Mouse (Mus musculus) CH12.LX (cell line): ENCODE data around the gene Bmpr1a. TPM values are rescaled to one million over a fixed set of nuclear protein-coding genes. Genes with fewer than 3 reads are reported as not detected.

Source experiments
- DNase-seq: peaks from one replicate; pipeline ENCODE4 v3.0.0-alpha.2; 2013; ENCODE audit errors: extremely low read depth
- H3K27ac ChIP-seq: 2 replicates; pipeline ENCODE4 v1.5.1; 2012; ENCODE audit warnings: low read depth, mild to moderate bottlenecking, control low read depth, moderate library complexity; ENCODE audit not compliant: insufficient read depth
- H3K27me3 ChIP-seq: replicated peaks from 2 replicates; pipeline ENCODE3; 2012; ENCODE audit warnings: inconsistent platforms
- H3K36me3 ChIP-seq, 2 experiments: replicated peaks in 1 of 2; 2 replicates each; pipeline versions ENCODE3 to v1.6.1; 2012; ENCODE audit warnings: inconsistent platforms in 1 of 2, low read length in 1 of 2, mild to moderate bottlenecking in 1 of 2, mixed read lengths in 1 of 2, moderate library complexity in 1 of 2; ENCODE audit not compliant: control insufficient read depth in 1 of 2, insufficient read depth in 1 of 2
- H3K4me1 ChIP-seq, 2 experiments: 2 replicates each; pipeline ENCODE4 v1.6.1; 2012; ENCODE audit warnings: inconsistent platforms in 1 of 2, moderate library complexity in 1 of 2; ENCODE audit not compliant: insufficient read depth in 2 of 2, control insufficient read depth in 1 of 2
- H3K4me2 ChIP-seq: 2 replicates; pipeline ENCODE4 v1.6.1; 2012; ENCODE audit warnings: low read depth, mild to moderate bottlenecking, control low read depth; ENCODE audit not compliant: poor library complexity, insufficient read depth, severe bottlenecking
- H3K4me3 ChIP-seq, 3 experiments: fragments of 150-350 bp in 1 of 3; sonication (generic) in 1 of 3; replicated peaks in 1 of 3; 2 replicates each; pipeline versions ENCODE3 to v1.5.1; 2011 to 2012; ENCODE audit warnings: low read depth in 2 of 3, low read length in 2 of 3, mild to moderate bottlenecking in 2 of 3, moderate library complexity in 2 of 3, control low read depth in 1 of 3, improper control_type of control experiment in 1 of 3, inconsistent platforms in 1 of 3, mixed read lengths in 1 of 3; ENCODE audit not compliant: poor library complexity in 1 of 3
- H3K79me2 ChIP-seq: replicated peaks from 2 replicates; pipeline ENCODE4 v1.6.1; 2012; ENCODE audit warnings: mild to moderate bottlenecking, moderate library complexity; ENCODE audit not compliant: control insufficient read depth, poor library complexity, insufficient read depth, severe bottlenecking; ENCODE audit errors: extremely low read depth
- H3K9ac ChIP-seq: 2 replicates; pipeline ENCODE4 v1.6.1; 2012; ENCODE audit warnings: low read depth, mild to moderate bottlenecking, control low read depth, moderate library complexity; ENCODE audit not compliant: insufficient read depth
- H3K9me3 ChIP-seq: replicated peaks from 2 replicates; pipeline ENCODE3; 2012; ENCODE audit warnings: low read length, inconsistent platforms, mixed read lengths
- CHD1 ChIP-seq: IDR thresholded peaks from 2 replicates; pipeline ENCODE4 v1.6.1; 2012; ENCODE audit warnings: low read depth, low read length, improper control_type of control experiment, inconsistent platforms
- CHD2 ChIP-seq: IDR thresholded peaks from 2 replicates; pipeline ENCODE4 v1.6.1; 2011; ENCODE audit warnings: low read length, improper control_type of control experiment
- CTCF ChIP-seq, 2 experiments: IDR thresholded peaks in 1 of 2; conservative IDR thresholded peaks in 1 of 2; 2 replicates each; pipeline ENCODE4 v1.5.1; 2011 to 2012; ENCODE audit warnings: low read depth in 2 of 2, low read length in 2 of 2, improper control_type of control experiment in 1 of 2, inconsistent platforms in 1 of 2, mild to moderate bottlenecking in 1 of 2, moderate library complexity in 1 of 2
- ELF1 ChIP-seq: IDR thresholded peaks from 2 replicates; pipeline ENCODE4 v1.6.1; 2014; ENCODE audit warnings: low read depth, mild to moderate bottlenecking, inconsistent platforms, low read length, improper control_type of control experiment
- EP300 ChIP-seq: IDR thresholded peaks from 2 replicates; pipeline ENCODE4 v1.6.1; 2011; ENCODE audit warnings: low read length, improper control_type of control experiment
- GABPA ChIP-seq: IDR thresholded peaks from 2 replicates; pipeline ENCODE4 v1.6.1; 2012; ENCODE audit warnings: low read depth, low read length, improper control_type of control experiment, inconsistent platforms; ENCODE audit not compliant: insufficient replicate concordance
- HCFC1 ChIP-seq: IDR thresholded peaks from 2 replicates; pipeline ENCODE4 v1.6.1; 2012; ENCODE audit warnings: low read depth, mild to moderate bottlenecking, inconsistent platforms, low read length, improper control_type of control experiment
- JUND ChIP-seq: conservative IDR thresholded peaks from 2 replicates; pipeline ENCODE4 v1.6.1; 2011; ENCODE audit warnings: low read depth, low read length, improper control_type of control experiment
- MAX ChIP-seq: IDR thresholded peaks from 2 replicates; pipeline ENCODE4 v1.6.1; 2011; ENCODE audit warnings: low read length, improper control_type of control experiment
- MAZ ChIP-seq: IDR thresholded peaks from 2 replicates; pipeline ENCODE4 v1.6.1; 2012; ENCODE audit warnings: low read depth, mild to moderate bottlenecking, inconsistent platforms, low read length, improper control_type of control experiment, moderate library complexity
- MYC ChIP-seq: IDR thresholded peaks from 2 replicates; pipeline ENCODE4 v1.6.1; 2011; ENCODE audit warnings: low read depth, mild to moderate bottlenecking, improper control_type of control experiment, low read length
- NELFE ChIP-seq: IDR thresholded peaks from 2 replicates; pipeline ENCODE4 v1.6.1; 2011; ENCODE audit warnings: low read depth, low read length, improper control_type of control experiment
- NRF1 ChIP-seq: IDR thresholded peaks from 2 replicates; pipeline ENCODE4 v1.6.1; 2014; ENCODE audit warnings: low read depth, mild to moderate bottlenecking, inconsistent platforms, low read length, improper control_type of control experiment, moderate library complexity
- PAX5 ChIP-seq: IDR thresholded peaks from 2 replicates; pipeline ENCODE4 v1.6.1; 2012; ENCODE audit warnings: low read length, inconsistent platforms, mixed read lengths
- RCOR1 ChIP-seq: conservative IDR thresholded peaks from 2 replicates; pipeline ENCODE4 v1.6.1; 2012; ENCODE audit warnings: low read depth, mild to moderate bottlenecking, inconsistent platforms, low read length, improper control_type of control experiment
- SIN3A ChIP-seq: IDR thresholded peaks from 2 replicates; pipeline ENCODE4 v1.6.1; 2012; ENCODE audit warnings: low read length, improper control_type of control experiment, inconsistent platforms
- SMC3 ChIP-seq: IDR thresholded peaks from 2 replicates; pipeline ENCODE4 v1.6.1; 2011; ENCODE audit warnings: low read depth, low read length, improper control_type of control experiment
- TBP ChIP-seq: conservative IDR thresholded peaks from 2 replicates; pipeline ENCODE4 v1.6.1; 2011; ENCODE audit warnings: low read depth, low read length, improper control_type of control experiment
- TCF12 ChIP-seq: IDR thresholded peaks from 2 replicates; pipeline ENCODE4 v1.6.1; 2014; ENCODE audit warnings: low read depth, mild to moderate bottlenecking, inconsistent platforms, low read length, improper control_type of control experiment
- UBTF ChIP-seq: IDR thresholded peaks from 2 replicates; pipeline ENCODE4 v1.6.1; 2012; ENCODE audit warnings: low read depth, mild to moderate bottlenecking, inconsistent platforms, low read length, improper control_type of control experiment, moderate library complexity
- USF1 ChIP-seq: IDR thresholded peaks from 2 replicates; pipeline ENCODE4 v1.6.1; 2014; ENCODE audit warnings: low read depth, mild to moderate bottlenecking, inconsistent platforms, low read length, improper control_type of control experiment
- ZC3H11A ChIP-seq: IDR thresholded peaks from 2 replicates; pipeline ENCODE4 v1.6.1; 2012; ENCODE audit warnings: low read depth, mild to moderate bottlenecking, inconsistent platforms, low read length, improper control_type of control experiment
- ZKSCAN1 ChIP-seq: IDR thresholded peaks from 2 replicates; pipeline ENCODE4 v1.6.1; 2012; ENCODE audit warnings: low read depth, inconsistent platforms, low read length, improper control_type of control experiment, borderline replicate concordance
- ZMIZ1 ChIP-seq: IDR thresholded peaks from 2 replicates; pipeline ENCODE4 v1.6.1; 2012; ENCODE audit warnings: low read depth, mild to moderate bottlenecking, inconsistent platforms, low read length, improper control_type of control experiment
- ZNF384 ChIP-seq: IDR thresholded peaks from 2 replicates; pipeline ENCODE4 v1.6.1; 2012; ENCODE audit warnings: low read depth, low read length, improper control_type of control experiment, inconsistent platforms
- dilution Hi-C: fragments of 300-500 bp; cut with MboI; formaldehyde crosslinking; loops from 2 replicates; pipeline ENCODE4 v1.14.3; 2020; ENCODE audit warnings: low sequenced_read_pairs; ENCODE audit not compliant: extremely low pct_unique_long_range_greater_than_20kb, extremely low pct_ligation_motif_present
- in situ Hi-C: fragments of 300-500 bp; cut with MboI; formaldehyde crosslinking; loops from 3 replicates; pipeline ENCODE4 v1.14.3; 2019; ENCODE audit warnings: low sequenced_read_pairs, low pct_ligation_motif_present, low pct_unique_long_range_greater_than_20kb, mixed read lengths
- polyA plus RNA-seq: library from polyadenylated mRNA; unstranded; fragments of >175 nt; gene quantifications from 2 replicates; pipeline ENCODE4 v1.2.1, GENCODE M21; 2012; ENCODE audit warnings: low read depth; ENCODE audit not compliant: insufficient read length
- total RNA-seq, 2 experiments: library from RNA; depleted of rRNA; stranded (reverse); fragments of 300-350 nt in 1 of 2; fragments of >200 nt in 1 of 2; gene quantifications; 2 replicates each; pipeline ENCODE4 v1.2.3; 2012 to 2014

Bmpr1a gene
- total and polyA plus RNA-seq, 3 experiments = 26.2 to 46.7 (median 30.1) TPM

DNA sequence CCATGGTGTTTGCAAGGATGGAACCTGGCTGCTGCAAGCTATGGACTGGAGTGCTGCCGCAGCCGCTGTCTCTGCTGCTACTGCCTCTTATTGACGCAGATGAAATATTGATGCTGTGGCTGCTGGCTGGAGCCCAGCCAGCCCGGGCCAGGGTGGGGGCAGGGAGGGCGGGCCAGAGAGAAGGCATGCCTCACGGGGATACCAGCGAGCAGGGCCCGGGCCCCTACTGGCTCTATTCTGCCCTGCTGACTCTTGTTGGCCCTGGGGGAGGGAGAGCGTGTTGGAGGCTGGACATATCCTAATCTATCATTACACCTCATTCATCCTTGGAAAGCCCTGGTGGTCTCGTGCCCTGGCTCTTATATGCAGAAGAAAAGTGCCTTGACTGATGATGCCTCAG lies 128.6 kb downstream of the Bmpr1a start, which contains the start of gene Sncg:
TSS of gene Sncg (minus strand) at position 213 of the 400 bp plus-strand sequence.
- no peak for TF ChIP-seq TBP
- TF ChIP-seq SIN3A = no peak
- no peak for TF ChIP-seq GABPA
- TF ChIP-seq NRF1 = no peak
- no peak for TF ChIP-seq USF1
- TF ChIP-seq MYC = no peak
- TF ChIP-seq SMC3 = no peak
- TF ChIP-seq ELF1 = no peak
- no peak for TF ChIP-seq CTCF (conservative IDR thresholded peaks at IDR 0.05 in 1 of 2, IDR thresholded peaks at IDR 0.05 in 1 of 2; ENCODE audit: low read depth in 2 of 2, low read length in 2 of 2)
- no peak for TF ChIP-seq ZKSCAN1
- no peak for TF ChIP-seq HCFC1
- TF ChIP-seq UBTF = no peak
- no peak for TF ChIP-seq ZNF384
- no peak for TF ChIP-seq TCF12
- no peak for TF ChIP-seq EP300
- TF ChIP-seq MAX = no peak
- no peak for TF ChIP-seq RCOR1
- no peak for TF ChIP-seq CHD2
- TF ChIP-seq, all 38 proteins: peak for 0
- no peak within 1 kb of the TSS for H3K27ac ChIP-seq
- no peak within 1 kb of the TSS for H3K4me2 ChIP-seq

DNA sequence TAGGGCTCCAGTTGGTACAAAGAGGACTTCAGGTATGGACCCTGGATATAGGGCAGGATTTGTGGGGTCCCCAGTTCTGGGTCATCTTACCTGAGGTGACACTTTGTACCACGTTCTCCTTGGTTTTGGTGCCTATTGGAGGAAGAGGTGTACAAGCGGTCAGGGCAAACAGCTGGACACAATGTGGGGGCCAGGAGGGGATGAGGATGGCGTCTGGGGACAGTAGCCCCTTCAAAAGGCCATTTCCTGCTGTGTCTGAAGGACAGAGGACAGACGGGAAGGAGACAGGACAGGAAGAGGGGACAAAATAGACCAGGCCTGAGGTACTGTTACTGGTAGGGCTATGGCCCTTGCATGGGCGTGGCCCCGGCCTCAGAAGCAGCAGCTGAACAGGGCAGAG lies 129.6 kb downstream of the Bmpr1a start:
- H3K9ac ChIP-seq = no peak overlapping the region
- dilution Hi-C loops = no loop called here
- no peaks in the 10 kb centered on the region for H3K27me3 ChIP-seq
- no peaks in the 10 kb centered on the region for H3K79me2 ChIP-seq
- no peak overlapping the region for H3K4me2 ChIP-seq
- H3K27ac ChIP-seq = no peak overlapping the region
- H3K4me1 ChIP-seq = peaks cover 2 to 5% of the 10 kb centered on the region in 2 experiments
- no peak for DNase-seq
- no peaks in the 10 kb centered on the region for H3K9me3 ChIP-seq
- H3K36me3 ChIP-seq = no peaks in the 10 kb centered on the region
- H3K4me3 ChIP-seq = no peak overlapping the region
- in situ Hi-C loops = loop anchor here (10.0 kb wide), 2 partner anchors 191 to 289 kb away; partner anchors contain the start of gene Anxa8
- TF ChIP-seq UBTF = no peak
- no peak for TF ChIP-seq RCOR1
- TF ChIP-seq SMC3 = no peak
- no peak for TF ChIP-seq USF1
- no peak for TF ChIP-seq EP300
- no peak for TF ChIP-seq MAZ
- no peak for TF ChIP-seq JUND
- no peak for TF ChIP-seq CHD1
- no peak for TF ChIP-seq ELF1
- TF ChIP-seq PAX5 = no peak
- TF ChIP-seq GABPA = no peak
- no peak for TF ChIP-seq SIN3A
- TF ChIP-seq ZC3H11A = no peak
- no peak for TF ChIP-seq ZNF384
- TF ChIP-seq NELFE = no peak
- no peak for TF ChIP-seq ZMIZ1
- TF ChIP-seq, all 38 proteins: peak for 0

More for the DNA sequence above, 128.6 kb downstream of the Bmpr1a start, which contains the start of gene Sncg:
- Histone ChIP-seq H3K9me3 (no peaks in the 10 kb centered on the region), H3K4me1 (peaks cover 9 to 14% of the 10 kb centered on the region in 2 experiments), H3K36me3 (no peaks in the 10 kb centered on the region), H3K27me3 (no peaks in the 10 kb centered on the region), H3K79me2 (no peaks in the 10 kb centered on the region), H3K4me3 (no peak within 1 kb of the TSS), H3K9ac (no peak within 1 kb of the TSS)
- dilution Hi-C loops (no loop called here), in situ Hi-C loops (loop anchor here (10.0 kb wide), 2 partner anchors 190 to 290 kb away; partner anchors contain the start of gene Anxa8)
- no peak for DNase-seq
